Mouse (Mus musculus) right cerebral cortex, postnatal 14 days (tissue): ENCODE data around the gene Kdm1b.
A peak's percentile ranks its signal among the peaks of the same experiment; 100 is the strongest.

Experiments used
- DNase-seq: peaks from one replicate; pipeline ENCODE4 v3.0.0; 2022

Gene Kdm1b

GRCm38 (mm10) chr13:47063985-47064760 is 20.9 kb downstream of the Kdm1b start:
- DNase-seq = no peak

GRCm38 (mm10) chr13:47066516-47066915 is 23.2 kb downstream of the Kdm1b start:
- no peak for DNase-seq

DNA sequence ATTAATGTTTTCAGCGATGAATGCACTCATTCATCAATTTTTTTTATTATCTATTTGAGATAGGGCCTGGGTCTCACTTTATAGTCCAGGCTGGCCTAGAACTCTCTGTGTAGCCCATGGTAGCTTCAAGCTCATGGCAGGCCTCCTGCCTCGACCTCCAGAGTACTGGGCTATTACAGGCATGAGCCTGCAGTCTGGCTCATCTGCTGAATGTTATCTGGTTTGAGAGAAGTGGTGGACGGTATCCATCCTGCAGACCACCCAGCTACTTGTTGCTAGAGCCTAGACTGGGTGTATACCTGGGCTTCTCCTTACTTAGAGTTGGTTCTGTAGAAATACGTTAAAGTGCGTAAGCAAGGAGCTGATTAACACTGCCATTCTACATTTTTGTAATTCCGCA is 23.7 kb downstream of the Kdm1b start:
- no peak for DNase-seq

- DNase-seq = no peak
These were observed 27.2 kb downstream of the Kdm1b start for GRCm38 (mm10) chr13:47070329-47071080.

DNA sequence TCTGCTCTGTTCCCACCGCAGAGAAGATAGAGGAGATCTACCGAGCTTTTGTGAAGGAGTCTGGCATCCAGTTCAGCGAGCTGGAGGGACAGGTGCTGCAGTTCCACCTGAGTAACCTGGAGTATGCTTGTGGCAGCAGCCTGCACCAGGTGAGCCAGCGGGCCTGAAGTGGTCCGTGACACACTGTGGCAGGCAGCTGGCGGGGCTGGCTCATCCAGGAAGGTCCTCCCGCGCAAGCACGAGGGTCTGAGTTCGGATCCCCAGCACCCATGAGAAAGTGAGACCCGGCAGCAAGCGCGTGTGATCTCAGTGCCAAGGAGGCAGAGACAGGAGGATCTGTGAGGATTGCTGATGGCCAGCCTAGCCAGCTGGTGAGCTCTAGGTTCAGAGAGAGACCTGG is 28.6 kb downstream of the Kdm1b start:
- DNase-seq = no peak

DNA sequence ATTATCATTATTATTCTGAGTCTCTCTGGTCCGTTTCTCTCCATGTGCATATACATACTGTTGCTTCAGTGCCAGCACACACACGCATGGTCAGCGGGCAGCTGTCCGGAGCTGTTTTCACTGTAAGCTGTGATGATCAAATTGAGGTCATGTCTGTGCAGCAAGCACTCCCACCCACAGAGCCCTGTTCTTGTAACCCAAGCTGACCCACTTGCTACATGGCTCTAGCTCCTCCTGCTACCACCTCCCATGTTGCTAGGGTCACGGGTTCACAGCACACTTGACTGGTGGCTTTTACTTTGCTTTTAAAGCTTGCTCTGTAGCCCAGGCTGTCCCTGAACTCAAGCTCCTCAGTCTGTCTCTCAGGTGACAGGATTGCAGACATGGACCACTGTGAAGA is 29.2 kb downstream of the Kdm1b start:
- DNase-seq = no peak

DNA sequence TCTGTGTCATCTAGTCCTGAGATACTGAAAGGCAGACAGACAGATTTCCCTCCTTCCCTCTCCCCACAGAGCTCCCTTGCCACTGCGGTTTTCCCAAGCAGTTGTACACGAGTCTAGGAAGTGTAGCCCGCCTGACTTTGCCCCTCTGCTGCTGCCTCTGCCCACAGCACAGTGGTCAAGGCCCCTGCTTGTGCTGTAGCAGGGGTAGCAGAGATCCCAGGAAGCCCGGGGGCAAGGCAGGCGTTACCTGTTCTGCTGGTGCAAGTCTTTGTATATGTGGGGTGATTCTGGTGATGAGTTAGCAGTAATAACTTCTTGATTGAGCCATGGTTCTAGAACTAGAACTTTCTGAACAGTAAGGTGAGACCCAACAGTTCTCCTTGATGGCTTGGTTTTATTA is 32.9 kb downstream of the Kdm1b start:
- no peak for DNase-seq

- no peak for DNase-seq
These were observed 34.1 kb downstream of the Kdm1b start for GRCm38 (mm10) chr13:47077367-47077766.

DNA sequence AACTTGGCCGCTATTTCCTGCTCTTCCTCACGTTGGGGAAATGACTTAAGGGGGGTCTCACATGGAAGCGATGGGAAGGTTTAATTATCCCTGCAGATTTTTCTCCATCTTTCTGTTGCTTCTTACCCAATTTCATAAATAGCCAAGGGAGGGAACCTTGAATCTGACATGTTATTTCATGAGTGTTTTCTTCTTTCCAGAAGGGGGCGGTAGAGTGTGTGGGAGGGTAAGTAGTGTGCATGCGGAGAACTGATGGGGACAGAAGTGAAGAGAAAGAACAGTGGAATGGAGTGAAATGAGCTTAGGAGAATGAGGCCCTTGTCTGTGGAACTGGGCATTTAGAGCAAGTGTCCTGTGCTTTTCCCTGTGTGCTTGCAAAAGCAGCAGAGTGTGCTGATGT is 35.5 kb downstream of the Kdm1b start:
- DNase-seq = no peak

DNA sequence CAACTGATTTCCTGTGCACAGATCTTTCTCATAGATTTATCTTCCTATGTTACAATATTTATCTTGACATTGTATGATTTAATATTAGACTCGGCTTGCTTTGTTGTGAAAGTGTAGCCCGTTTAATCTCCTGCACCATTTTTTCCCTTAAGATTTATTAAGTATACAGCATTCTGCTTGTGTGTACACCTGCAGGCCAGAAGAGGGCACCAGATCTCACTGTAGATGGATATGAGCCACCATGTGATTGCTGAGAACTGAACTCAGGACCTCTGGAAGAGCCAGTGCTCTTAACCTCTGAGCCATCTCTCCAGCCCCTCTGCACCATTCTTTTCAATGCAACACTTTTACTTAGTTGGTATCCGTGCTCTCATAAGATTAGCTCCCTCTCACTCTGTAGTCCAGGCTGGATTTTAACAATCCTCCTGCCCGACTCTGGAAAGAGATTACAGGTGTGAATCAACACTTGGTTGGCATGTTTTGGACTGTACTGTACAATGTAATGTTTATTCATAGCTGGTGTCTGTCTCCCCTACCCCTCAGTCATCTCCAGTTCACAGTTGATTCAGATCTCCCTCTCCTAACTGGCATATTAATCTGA is 37.7 kb downstream of the Kdm1b start:
- DNase-seq = no peak

DNA sequence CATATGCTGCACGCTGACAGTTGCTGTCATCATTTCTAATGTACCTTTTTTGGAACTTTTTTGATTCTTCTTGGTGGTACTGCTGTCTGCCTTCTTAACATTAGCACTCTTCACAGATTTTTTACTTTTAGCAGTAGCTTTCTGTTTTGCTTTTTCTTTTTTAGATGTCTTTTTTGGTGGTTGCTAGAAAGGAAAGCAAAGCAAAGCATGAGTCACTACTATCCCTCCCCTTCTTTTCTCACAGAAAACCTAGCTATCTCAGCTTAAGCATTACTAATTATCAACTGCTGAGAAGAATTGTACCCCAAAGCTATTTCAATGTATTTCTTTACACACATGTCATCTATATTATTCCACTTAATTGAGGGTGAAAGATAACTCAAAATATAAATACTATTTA is 45.1 kb downstream of the Kdm1b start:
- no peak for DNase-seq

DNA sequence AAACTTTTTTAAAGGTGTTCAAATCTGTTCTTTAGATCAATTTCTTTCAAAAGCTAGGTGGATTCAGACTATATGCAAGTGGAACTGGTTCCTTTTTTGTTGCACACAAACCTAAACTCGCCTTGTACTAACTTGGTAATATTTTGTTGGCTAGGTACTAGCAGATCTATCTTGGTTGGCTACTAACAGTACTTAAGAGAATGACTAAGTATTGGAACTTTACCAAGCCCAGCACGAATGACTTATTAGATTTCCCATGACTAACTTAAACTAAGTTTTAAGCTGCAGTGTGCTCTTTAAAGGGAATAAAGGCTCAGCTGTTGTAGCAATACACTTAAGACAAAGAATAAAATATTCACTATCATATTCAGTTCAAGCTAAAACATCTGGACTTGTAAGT is 46.0 kb downstream of the Kdm1b start:
- DNase-seq = no peak

DNA sequence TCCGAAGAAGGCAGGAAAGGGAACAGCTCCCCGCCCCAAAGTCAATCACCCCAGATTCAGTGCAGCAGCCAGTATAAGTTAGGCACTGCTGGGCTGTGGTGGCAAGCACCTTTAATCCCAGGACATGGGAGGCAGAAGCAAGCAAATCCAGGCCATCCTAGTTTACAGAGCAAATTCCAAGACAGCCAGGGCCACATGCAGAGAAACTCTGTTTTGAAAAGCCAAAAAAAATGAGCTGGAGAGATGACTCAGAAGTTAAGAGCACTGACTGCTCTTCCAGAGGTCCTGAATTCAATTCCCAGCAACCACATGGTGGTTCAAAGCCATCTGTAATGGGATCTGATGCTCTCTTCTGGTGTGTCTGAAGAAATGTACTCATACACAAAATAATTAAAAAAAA is 50.5 kb downstream of the Kdm1b start:
- DNase-seq = no peak

DNA sequence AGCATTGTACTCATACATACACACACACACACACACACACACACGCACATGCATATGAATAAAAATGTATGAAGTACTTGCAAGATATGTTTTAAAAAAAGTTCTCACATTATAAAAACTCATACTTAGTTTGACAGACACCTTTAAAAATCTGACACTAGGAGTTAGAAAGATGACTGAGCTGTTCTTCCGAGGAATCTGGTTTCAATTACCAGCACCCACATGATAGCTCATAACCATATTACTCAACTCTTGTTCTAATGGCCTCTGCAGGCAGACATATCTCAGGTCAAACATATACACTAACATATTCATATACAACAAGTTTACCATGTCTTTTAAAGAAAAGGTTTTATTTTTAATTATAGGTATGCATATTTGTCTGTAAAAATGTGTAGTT is 53.3 kb downstream of the Kdm1b start:
- DNase-seq = no peak

- no peak for DNase-seq
These were observed 56.0 kb downstream of the Kdm1b start for GRCm38 (mm10) chr13:47099265-47099664.

DNA sequence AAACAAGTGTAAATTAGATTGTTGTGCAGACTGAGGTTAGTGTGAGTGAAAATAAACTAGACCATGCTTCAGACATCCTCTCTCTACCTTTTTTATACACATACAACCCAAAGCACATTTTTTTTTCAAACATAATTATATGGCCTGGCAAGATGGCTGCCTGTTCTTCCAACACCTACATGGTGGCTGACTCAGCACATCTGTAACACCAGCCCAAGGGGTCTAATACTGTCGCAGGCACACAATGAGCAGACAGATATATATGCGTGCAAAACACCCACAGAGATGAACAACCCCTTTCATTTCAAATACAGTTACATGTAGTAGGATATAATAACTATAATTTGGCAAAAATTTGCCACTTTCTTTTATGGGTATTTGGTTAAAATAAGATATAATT is 57.3 kb downstream of the Kdm1b start:
- DNase-seq = no peak

DNA sequence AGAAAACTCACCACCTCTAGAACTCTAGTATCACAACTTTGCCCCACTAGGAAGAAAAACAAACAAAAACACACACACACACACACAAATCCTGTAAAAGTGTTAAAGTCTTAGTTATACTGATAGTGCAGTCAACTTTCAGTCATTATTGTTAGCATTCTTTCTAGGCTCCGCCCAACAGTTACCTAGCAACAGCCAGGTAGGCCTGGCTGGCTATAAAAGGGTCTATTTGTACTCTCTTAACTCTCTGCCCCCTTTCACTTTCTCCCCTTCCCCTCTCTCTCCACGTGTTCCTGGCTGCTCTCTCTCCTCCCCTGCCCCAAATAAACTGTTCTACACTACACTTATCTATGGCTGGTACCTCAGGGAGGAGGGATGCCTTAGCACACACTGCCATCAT is 60.8 kb downstream of the Kdm1b start:
- no peak for DNase-seq

DNA sequence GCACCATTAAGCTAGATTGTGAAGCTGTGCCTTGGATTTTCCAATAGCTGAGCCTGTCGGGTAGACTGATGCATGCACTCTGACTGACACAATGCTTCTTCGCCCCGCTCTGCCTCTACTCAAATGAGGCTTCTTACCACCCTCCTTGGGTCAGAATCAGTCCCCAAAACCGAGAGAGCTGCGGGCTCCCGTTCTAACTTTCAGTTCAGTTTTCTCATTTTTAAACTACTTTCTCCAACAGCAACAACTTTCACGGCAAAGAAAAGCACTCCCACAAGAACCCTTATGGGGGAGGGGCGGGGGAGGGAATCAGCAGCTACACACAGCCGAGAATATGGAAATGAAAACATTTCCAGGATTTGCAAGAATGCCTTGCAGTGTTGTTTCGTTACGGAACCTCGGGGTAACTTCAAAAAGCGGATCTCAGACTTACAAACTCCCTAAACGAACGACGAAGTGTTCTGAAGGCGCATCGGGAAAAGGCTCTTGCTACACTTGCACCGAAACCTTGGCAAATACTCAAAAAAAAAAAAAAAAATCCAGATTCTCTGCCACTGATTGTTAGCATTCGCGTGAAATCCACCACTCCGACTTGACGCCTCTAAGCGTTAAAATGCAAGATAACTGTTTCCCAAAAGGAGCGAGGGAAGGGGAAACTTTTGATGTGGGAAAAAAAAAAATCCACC is 61.7 kb downstream of the Kdm1b start:
- DNase-seq = peak; percentile 20

DNA sequence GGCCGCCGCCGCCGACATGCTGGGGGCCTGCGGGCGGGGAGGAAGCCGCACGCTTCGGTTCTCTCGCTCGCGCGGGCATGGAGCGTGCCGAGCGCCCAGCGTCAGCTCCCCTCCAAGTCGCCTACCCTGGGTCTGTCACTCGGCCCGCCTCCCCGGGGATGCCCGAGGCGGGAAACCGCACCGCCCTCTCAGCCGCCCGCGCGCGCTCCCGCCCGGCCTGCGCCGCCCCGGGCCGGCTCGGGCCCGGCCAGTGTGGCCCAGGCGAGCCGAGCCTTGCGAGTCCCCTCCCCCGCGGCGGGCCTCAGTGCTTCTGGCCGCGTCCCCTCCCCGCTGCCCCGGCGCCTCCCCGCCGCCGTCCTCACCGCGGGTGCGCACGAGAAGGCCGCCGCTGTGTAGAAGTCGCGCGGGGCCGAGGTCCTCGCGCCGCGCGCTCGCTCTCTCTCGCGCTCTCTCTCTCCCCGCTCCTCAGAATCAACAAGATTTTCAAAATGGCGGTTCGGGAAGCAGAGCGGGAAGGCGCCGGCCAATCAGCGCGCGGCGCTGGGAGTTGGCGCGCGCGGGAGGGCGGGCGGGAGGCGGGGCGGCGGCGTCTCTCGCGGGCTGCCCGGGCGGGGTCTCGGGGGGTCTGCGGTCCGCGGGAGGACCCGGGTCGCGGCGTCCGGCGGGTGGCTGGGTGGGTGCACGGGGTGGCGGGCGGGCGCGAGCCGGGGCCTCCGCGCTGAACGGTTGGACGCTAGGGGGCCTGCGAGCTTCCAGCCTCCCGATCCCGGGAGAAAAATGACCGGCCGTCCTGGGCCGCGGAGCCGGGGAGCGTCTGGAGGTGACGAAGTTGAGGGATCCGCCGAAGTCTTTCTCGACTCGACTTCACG is 62.6 kb downstream of the Kdm1b start, which contains the start of gene Dek:
Gene Dek (minus strand): TSS at position 491 of the 869 bp plus-strand sequence.
- peak; percentile 79 for DNase-seq

DNA sequence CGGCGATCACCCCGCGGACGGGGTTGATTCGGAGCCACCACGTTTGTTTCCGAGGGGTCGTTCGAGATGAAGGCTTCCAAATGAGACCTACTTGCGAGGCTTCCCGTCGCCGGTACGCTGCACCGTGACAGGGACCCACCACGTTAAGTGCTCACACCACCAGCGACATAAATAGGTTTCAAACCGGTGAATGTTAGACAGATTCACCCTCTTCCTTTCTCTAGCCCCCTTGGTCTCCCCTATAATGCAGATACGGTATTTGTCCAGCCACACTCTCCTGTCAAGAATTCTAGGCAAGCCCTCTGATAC is 63.2 kb downstream of the Kdm1b start:
- DNase-seq = no peak

GRCm38 (mm10) chr13:47109239-47109638 is 65.9 kb downstream of the Kdm1b start:
- DNase-seq = no peak

DNA sequence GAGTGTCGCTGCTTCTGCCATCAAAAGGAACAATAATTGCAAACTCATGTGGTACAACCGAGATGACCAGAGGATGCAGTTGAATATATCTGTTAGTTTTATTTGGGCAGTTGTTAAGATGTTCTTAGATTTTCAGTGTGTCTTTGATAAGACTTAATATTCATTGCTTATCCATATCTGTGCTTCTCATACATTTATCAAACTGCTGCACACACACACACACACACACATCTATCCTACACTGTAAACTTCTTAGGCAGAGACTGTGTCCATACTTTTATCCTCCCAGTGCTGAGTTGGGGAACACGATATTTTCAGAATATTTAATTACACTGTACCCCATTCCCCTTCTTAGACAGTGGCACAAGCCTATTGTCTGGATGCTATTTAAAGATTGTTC is 67.9 kb downstream of the Kdm1b start:
- no peak for DNase-seq

DNA sequence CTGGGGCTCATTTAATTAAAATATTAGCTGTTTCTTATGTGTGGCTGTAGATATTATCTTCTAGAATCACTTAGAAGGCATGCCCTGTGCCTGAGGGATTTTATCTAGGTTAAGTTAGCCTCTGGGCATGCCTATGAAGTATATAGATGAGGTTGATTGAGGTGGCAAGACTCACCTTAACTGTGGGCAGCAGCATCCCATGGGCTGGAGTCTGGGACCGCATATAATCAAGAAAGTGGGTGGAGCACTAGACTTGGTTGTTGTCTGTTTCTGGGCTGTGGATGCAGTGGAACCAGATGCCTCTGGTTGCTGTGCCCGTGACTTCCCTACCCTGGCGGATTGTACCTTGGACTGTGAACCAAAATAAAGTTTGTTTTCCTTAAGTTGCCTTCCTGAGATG is 68.8 kb downstream of the Kdm1b start:
- DNase-seq = no peak
